Mouse (Mus musculus): ENCODE data around the gene Ntm.

The Ntm gene

DNA sequence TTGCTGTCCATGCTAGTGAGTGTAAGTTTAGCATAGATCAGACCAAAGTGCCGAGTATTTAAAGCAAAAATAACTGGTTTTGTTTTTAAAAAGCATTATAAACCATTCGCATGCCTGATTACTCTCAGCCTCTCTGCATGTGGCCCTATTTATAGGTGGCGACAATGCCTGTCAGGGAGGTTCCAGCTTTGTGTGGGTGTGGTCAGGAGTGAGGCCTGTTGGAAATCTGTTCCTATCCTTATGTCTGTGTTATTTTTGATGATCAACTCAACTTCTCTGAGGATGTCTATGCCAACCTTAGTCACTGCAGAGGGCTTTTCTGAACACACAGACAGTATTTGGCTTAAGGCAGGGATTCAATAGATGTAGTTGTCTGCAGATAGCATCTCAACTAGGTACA, 78.9 kb downstream of the Ntm start:
- peak; percentile 22 to 44 for DNase-seq (ENCODE audit: low spot score in 2 of 2)

DNA sequence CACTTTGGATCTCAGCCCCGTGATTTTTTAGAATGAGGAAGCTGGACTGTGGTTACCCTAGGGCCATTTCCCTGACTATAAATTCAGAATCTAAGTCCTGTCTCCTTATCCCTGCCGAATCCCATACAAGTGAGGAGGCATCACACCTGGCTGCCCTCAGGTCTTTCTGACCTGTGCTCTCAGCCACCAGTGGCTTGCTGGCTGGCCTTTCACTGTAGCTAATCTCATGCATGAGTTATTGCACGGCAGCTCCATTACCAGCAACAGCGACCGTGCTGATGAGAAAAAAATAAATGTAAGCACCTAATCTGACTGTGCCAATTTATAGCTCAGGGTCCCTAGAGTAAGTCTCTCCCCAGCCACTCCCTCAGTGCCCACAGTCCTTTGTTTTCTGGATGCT, 81.3 kb downstream of the Ntm start:
- DNase-seq (ENCODE audit: low spot score in 2 of 2) = no peak

DNA sequence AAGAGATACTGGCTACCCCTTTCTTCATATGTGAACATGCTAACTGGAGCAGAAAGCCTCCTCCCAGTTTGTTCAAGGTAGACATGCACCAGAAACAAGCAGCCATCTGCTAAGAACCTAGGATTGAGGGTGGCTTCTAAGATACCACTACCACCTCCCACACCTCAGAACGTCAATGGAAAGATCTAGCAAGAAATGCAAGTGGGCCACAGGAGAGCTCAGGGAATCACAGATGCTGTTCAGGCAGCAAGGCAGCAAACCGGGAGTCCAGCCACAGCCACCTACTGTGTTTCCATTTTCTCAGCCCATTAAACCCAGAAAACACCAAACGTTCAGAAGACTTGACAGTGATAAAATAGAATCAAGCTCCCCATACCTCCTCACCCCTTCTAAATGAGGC, 85.4 kb downstream of the Ntm start:
- peak; percentile 14 to 72 for DNase-seq (ENCODE audit: low spot score in 2 of 2)

DNA sequence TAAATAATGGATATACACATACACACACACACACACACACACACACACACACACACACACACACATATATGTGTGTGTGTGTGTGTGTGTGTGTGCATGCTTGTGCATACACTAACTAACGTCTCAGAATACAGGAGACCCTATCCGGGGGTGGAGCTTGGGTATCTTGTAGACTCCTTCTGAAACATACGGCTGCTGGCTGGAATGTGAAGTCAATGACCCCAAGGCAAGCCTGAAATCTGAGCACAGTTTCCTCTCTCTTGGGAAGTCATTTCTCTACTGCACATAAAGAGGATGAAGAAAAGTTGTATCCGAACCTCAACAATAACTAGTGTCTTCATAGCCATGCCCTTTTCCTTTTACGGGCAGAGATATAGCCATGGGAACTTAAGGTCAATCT, 95.2 kb downstream of the Ntm start:
- DNase-seq (ENCODE audit: low spot score in 2 of 2) = no peak

DNA sequence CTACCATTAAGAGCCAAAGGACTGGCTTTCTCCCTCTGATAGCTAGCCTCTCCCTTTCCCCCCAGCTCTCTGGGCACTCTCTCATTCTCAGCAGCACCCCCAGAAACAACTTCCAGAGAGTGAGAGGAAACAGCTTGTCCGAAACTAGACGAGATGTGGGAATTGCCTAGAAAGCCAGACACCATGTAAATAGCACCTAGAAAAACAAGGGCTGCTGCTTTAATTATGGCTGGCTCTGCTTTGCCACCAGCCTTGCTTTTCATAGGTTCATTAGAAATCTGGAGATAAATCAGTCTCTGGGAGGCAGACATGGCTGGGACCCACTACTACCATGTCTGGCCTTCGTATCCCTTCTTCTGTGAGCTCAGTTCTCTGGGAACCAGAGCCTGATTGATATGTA, 96.1 kb downstream of the Ntm start:
- no peak for DNase-seq (ENCODE audit: low spot score in 2 of 2)

DNA sequence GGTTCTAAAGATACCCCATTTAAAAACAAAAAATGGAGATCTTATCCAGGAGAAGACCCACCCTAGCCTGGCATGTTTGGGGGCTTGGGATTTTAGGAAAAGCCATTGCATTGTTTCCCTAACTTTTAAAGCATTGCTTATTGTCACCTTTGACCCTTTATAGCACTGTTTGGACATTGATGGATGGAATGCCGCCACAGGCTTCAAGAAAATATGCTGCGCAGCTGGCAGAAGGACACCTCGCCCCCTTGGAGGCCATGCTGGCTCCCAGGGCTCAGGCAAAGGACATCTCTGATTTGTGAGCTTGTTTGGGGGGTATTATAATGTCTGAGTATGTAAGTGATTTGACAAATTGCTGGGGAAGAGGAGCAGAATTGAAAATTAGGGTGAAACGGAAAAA, 96.8 kb downstream of the Ntm start:
- DNase-seq (ENCODE audit: low spot score in 2 of 2) = no peak

DNA sequence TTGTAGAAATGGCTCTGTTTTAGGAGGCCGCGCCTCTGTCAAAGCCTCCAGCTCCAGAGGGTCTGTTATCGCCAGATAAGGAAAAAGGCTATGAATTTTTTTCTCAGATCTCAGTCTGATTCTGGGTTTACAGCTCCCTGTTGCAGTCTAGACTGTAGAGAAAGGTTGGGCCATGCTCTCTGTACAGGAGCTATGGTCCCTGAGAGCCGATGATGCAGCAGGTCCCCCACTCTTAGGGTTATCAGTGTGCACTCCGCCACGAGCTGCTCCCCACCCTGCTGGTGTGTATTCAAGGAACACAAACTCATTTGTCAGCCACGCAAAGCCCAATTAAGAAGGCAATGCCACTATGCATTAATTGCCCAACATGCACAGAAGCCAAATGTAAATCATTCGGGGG, 97.4 kb downstream of the Ntm start:
- no peak for DNase-seq (ENCODE audit: low spot score in 2 of 2)

DNA sequence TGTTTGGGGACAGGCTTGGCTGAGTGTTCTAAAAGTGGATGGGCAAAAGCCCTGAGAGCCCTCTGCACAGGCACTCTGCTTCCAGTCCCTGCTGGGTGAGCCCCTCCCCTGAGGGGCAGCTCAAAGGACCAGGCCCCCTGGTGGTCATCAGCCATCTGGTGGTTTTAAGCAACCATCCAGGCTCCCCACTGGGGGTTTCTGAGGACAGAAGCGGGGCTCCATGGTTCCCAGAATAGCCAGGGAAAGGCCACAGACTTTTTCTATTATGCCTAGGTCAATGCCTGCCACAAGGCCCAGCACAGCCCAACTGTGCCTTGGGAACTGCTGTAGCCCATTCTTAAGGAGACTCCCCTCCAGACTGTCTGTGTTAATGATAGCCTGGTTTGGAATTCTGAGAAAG, 98.1 kb downstream of the Ntm start:
- DNase-seq (ENCODE audit: low spot score in 2 of 2) = no peak

DNA sequence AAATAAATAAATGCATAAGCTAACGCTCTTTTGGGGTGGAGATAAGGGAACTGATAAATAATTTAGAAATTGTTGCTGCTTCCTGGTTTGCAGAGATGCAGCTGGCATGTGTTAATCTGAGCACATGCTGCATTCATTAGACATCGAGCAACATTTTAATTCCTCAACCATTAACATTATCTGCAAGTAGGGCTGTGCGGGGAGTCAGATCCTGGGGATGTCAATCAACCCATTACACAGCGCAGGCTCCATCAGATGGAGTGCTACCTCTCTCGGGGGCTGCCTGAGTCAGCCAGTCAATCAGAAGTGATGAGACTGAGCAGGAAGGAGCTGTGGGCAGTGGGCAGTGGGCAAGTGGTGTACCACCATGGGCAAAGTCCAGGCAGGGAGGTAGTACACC, 100.5 kb downstream of the Ntm start:
- DNase-seq (ENCODE audit: low spot score in 2 of 2) = no peak

DNA sequence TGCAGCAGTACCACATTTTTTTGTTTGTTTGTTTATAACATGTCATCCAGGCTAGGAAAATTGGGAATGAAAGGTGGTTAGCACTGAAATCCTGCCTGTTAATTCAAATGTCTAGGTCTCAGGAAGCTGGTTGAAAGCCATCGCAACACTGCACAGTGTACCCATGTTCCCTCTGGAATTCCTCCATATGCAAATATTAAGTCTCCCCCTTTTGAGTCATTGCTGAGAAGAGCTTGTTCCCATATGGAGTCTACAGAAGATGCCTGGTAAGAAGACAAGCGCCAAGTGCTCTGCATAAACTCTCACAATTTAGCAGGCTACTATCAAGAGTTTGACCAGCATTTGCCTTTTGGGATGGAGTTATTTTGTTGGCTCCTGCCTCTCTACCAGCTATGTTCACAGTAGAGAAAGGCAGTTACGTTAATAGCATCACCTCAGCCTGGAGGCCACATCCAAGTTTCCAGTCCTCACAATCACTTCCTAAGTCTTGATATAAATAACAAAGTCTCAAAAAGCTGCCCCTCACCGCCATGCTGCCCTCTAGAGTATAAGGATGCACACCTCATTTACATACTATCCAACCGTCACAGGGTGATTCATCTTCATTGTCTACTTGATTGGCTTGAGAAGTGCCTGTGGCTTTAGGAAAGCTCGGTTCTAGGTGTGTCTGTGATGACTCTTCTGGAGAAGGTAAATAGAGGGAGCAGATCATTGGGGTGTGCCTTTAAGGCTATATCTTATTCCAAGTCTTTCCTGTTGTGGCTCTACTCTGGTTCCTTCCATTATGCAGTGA, 103.5 kb downstream of the Ntm start:
- no peak for DNase-seq (ENCODE audit: low spot score in 2 of 2)

DNA sequence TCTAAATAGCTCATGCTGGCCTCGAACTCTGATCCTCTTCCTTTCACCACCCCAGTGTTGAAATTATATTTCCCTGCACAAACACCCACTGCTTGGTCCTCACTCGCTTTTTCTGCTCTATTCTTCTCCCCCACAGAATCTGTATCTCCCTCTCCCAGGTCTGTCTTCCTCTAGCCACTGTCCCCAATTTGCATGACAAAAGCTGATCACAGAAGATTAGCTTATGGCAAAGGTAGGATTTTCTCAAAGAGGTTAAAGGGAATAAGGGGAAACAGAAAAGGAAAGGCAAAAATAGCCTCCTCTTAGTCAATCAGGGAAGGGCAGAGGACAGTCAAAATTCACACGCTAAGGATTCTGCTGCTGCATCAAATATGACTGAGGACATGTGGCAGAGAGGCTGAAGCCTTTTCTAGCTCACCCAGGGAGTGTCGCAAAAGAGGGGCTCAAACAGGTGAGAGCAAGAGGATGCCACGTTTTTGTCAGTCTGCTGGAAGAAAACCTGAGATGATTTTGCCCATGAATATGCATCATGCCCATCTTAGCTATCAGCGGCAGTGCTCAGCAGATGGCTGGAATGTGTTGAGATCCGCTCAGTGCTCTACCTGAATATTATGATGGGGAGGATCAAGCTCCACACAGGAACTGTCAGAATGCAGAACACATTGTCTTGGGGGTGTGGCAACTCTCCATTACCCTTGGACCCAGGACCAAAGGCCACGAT, 114.0 kb downstream of the Ntm start:
- no peak for DNase-seq (ENCODE audit: low spot score in 2 of 2)

DNA sequence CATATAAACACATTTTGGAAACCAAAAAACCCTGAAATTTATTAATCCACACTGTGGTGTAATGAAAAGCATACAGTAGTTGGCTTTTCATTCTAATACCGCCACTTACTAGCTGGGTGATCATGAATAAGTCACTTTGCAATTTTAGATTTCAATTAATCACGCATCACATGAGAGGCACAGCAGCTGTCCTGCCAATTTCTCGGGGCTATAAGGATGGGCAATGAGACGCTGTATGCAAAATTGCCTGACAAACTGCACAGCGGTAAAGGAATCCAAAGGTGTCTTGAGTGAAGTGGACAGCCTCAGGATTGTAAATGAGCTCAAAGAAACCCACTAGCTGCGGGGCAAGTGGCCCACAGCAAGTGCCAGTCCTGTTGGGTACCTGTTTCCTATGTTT, 125.6 kb downstream of the Ntm start:
- no peak for DNase-seq (ENCODE audit: low spot score in 2 of 2)

DNA sequence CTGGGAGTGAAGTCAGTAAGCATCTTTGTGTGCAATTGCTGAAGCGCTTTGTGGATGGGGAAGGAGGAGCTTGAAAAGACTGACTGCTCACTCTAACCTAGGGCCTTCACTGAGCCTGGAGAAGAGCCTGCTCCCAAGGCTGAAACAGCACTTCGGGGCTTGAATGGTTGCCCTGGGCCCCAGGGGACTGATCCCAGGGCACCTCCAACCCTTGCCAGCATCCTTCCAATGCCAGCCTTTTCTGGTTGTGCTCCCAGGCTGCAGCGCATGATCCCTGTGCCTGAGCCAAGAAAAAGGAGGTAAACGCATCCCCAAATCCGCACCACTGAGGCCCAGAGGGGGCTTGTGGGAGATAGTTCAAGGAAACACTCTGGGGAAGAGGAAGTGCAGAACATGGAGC, 128.0 kb downstream of the Ntm start:
- DNase-seq (ENCODE audit: low spot score in 2 of 2) = peak; percentile 22 to 30

DNA sequence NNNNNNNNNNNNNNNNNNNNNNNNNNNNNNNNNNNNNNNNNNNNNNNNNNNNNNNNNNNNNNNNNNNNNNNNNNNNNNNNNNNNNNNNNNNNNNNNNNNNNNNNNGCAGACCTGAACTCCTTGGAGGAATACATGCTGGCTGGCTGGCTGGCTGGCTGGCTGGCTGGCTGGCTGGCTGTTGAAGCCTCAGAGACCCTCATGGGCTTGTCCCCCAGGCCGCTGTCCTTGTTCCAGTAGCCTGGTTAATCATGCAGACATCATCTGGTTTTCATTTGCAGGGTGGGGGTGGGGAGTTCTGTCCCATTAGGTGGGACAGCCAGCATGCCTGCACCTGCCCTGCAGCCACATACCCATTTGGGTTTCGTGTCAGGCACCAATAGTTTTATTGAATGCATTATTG, 129.2 kb downstream of the Ntm start:
- DNase-seq (ENCODE audit: low spot score in 2 of 2) = no peak

DNA sequence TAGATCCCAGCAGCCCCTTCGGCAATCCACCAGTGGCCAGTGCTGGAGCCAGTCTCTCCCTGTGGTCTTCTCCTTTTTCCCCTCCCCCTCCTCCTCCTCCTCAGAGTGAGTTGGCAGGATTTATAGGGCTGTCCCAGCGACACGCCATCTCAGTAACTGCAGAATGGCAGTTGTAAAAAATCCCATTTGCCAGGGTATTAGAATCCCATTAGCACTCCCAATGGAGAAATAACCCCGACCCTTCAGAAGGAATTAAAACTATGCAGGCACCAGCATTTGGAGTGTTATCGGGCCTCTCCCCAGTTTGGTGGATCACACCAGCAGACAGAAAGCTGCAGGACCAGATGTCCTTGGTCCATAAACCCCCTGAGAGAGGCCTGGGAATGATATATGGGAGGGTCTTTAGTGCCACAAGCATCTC, 135.7 kb downstream of the Ntm start:
- DNase-seq (ENCODE audit: low spot score in 2 of 2) = no peak

DNA sequence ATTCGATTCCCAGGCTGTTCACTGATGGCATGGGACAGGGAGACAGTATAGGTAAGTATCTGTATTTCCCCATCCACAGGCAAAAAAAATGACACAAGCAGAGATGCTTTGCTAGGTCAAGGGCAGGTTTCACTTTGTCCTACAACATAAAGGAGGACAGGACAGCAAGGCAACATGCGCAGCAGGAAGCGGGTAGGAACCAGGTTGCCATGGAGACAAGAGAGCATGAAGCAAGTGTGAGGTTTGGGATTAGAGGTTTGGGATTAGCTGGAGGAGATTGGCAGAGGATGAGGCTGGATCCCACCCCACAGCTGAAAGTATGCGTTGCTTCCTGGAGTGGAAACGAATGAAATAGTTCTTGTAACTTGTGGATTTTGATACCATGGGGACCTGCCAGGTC, 137.7 kb downstream of the Ntm start:
- DNase-seq (ENCODE audit: low spot score in 2 of 2) = no peak

DNA sequence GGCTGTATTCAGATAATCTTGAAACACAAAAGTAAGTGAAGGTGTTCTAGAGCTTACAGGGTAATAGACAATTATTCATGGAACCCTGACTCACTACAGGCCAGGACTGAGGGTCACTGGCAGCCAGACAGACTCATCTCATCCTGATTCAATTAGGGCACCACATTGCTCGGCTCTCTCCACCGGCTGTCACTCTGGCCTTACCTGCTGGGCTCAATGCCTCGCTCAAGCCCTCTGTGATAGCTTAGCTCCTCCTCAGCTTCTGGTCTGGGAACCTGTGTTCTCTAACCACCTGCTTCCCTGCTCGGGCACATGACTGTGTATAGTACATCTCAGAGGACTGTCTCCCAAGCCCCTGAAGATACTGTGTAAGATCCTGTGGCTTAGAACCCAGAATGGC, 139.2 kb downstream of the Ntm start:
- no peak for DNase-seq (ENCODE audit: low spot score in 2 of 2)

DNA sequence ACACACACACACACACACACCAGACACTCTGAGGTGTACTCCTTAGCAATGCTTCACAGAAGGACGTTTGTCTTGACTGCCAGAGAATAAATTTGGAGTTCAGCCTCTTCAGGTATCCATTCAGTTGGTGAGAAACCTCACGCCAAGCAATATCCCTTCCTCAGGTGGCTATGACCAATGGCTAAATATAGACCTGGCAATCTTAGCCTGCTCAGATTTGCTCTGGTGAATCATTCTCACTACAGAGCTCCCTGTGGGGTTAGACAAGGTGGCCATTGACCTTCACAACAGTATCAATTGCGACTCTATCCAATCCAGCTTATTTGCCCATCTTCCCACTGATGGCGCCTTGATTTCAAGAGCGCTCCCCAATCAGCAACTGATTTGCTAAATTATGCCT, 150.3 kb downstream of the Ntm start:
- no peak for DNase-seq (ENCODE audit: low spot score in 2 of 2)

DNA sequence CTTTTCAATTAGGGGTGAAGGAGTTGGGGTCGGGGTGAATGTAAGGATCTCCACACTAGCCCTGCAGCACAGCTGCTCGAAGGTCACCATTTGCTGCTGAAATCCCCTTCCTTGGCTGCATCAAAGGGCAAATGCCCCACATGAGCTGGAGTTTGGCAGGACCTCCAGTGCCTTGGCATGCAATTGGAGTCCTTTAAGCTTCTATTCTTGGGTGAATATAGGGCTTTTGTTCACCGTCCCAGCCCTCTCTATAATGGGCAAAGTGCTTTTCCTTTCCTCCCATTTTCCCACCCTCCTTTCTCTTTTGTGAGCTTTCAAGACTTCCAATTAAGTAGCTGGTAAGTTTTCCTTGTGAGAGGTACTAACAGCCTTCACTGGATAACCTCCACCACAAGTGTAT, 156.2 kb downstream of the Ntm start:
- DNase-seq (ENCODE audit: low spot score in 2 of 2) = peak in 1 of 2 experiments; percentile 25

DNA sequence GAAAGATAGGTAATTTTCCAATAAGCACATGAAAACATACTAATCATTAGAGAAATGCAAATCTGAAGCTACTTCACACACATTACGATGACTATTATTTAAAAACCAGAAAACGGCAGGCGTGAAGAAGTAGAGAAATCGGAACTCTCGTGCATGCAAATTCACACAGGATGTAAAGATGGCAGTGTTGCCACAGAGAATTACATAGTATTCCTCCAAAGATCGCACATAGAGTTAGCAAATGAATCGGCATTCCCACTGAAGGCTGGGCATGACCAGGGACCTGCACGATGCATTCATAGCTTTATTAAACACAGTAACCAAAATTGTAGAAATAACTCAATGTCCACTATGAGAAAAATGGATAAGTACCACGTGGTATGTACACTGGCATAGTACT, 158.5 kb downstream of the Ntm start:
- DNase-seq (ENCODE audit: low spot score in 2 of 2) = no peak

DNA sequence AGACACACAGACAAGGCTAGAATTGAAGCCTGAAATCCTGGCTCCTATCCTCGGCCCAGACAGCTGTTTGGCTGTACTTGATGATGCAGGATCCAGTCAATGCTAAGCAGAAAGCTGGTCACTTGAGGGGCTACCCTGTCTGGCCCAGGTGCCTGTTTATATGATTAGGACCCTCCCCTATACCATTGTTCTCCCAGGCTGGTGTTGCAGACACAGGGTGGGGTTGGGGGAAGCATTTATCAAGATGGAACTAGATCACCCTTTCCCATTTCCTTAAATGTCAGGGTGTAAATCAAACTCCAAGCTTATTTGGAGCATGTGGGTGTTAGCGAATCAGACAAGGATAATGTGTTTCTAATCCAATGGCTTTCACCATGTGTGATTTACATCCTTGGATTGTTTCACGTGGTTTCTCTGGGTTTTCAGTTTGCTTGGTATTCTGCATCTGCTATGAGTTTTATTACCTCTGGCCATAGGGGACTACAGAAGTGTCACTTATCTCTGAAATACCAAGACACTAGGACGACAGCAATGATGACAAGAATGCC, 159.1 kb downstream of the Ntm start:
- DNase-seq (ENCODE audit: low spot score in 2 of 2) = no peak

DNA sequence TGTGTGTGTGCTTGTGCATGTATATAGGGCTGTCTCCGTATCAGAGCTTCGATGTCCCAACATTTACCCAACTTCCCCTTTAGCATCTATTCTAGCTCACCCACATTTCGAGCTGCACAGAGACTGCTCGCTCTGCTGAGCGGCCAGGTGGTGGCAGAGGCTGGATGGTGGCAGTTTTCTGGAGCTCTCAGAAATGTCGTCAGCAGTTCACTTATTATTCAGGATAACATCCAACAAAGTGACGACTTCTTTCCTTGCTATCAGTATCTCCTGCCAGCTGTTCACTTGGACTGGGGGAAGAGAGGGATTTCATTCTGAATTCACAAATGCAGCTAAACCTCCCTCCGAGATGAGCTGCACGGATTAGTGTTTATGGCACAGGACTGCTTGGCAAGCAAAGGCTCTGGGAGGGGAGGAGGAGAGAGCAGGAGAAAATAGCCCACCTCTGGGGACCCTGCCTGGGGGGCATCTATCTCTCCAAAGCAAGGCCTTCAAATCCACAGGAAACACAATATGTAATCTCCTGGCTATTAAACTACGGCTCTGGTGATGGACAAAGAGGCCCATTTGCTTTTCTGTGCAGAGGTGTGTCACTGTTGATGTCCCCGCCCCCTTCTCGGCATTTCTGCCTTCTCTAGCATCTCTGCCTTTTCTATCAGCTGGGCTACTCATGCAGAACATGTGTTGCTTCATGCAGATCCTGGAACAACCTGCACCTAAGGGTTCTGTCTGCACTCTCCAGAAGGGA, 159.8 kb downstream of the Ntm start:
- DNase-seq (ENCODE audit: low spot score in 2 of 2) = peak; percentile 51 to 78

All from right cerebral cortex, postnatal 36 days (tissue).